Mouse (Mus musculus) adrenal gland (tissue): ENCODE data around the gene Wnt5b.

Experiments used
- intact Hi-C: fragments of 180-260 bp; cut with DNase I; formaldehyde crosslinking; loops from one replicate; pipeline ENCODE4 v1.15.1; 2025
- long read RNA-seq, 2 experiments: library from polyadenylated mRNA; unstranded; transcript quantifications; one replicate each; pipeline ENCODE4 v2.0.0; 2020; ENCODE audit warnings: borderline replicate concordance in 1 of 2; ENCODE audit not compliant: insufficient replicate concordance in 1 of 2

The Wnt5b gene
- long read RNA-seq, experiment 1, partial matches to known transcripts = 0 of 5 reads
- long read RNA-seq, experiment 1, other reads (novel, unspliced or antisense) = 2 of 5 reads
- long read RNA-seq, experiment 2, partial matches to known transcripts = 0 of 2 reads
- long read RNA-seq, experiment 2, other reads (novel, unspliced or antisense) = 0 of 2 reads

GRCm38 (mm10) chr6:119543803-119544517, at the start of gene Wnt5b:
Wnt5b (minus strand) TSS chr6:119544347.
- intact Hi-C loops = no loop called here

DNA sequence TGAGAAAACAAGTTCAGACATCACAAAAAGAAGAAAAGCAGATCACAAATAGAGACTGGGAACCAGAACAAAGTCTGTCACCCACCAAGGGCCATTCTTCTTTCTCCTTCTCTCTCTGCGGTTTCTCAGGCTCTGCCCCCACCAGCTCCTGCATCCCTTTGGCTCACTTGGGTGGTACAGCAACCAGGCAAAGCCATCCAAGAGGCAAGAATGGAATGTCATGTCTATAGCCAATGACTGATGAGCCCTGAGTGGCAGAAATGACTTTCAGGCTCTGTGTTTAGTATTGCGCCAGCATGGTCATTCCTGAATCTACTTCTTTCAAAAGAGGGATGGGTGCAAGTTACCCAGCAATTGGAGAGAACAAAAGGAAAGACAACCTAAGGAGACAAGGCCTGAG, 46.7 kb upstream of the Wnt5b start:
- intact Hi-C loops = no loop called here

GRCm38 (mm10) chr6:119587897-119588296, 43.8 kb upstream of the Wnt5b start:
- intact Hi-C loops = no loop called here

- intact Hi-C loops = no loop called here
These were observed 43.3 kb upstream of the Wnt5b start for GRCm38 (mm10) chr6:119587454-119587853.

- intact Hi-C loops = no loop called here
These were observed 41.7 kb upstream of the Wnt5b start for GRCm38 (mm10) chr6:119585652-119586375.

DNA sequence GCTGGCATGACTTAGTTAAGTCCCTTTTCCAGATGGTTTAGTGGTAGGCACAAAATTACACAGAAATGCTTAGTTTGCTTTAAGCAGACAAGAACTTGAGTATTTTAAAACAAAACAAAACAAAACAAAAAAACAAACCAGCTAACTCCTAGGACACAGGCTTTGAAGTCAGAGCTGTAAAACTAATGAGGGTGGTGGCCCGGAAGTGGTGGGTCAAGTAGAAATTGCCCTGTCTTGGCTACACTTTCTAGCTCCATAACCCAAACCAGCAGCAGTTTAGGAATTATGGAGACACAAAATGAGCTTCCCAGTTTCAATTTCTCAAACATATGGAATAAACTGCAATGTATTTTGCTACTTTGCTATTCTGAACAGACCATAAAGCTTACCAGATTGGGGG, 39.9 kb upstream of the Wnt5b start:
- intact Hi-C loops = no loop called here

- intact Hi-C loops = no loop called here
These were observed 39.0 kb upstream of the Wnt5b start for GRCm38 (mm10) chr6:119583165-119583564.

GRCm38 (mm10) chr6:119576706-119577105, 32.6 kb upstream of the Wnt5b start:
- intact Hi-C loops = no loop called here

DNA sequence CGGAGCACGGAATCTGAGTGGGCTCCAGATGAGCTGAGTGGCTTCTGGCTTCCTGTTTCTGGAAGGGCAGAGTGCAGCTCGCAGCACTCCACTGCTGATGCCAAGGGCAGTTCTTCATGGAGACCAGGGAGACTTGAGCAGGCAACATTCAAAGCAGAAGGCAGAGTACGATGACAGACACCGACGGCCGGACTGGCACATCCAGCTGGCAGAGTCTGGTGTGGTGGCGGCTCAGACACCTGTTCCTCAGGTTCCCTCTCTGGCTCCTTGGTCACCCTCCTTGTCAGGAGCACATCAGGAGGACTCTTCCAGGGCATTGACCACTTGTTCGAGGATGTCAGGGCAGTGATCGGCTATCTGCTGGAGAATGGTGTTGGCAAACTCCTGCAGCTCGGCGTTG, 31.2 kb upstream of the Wnt5b start:
- intact Hi-C loops = no loop called here

DNA sequence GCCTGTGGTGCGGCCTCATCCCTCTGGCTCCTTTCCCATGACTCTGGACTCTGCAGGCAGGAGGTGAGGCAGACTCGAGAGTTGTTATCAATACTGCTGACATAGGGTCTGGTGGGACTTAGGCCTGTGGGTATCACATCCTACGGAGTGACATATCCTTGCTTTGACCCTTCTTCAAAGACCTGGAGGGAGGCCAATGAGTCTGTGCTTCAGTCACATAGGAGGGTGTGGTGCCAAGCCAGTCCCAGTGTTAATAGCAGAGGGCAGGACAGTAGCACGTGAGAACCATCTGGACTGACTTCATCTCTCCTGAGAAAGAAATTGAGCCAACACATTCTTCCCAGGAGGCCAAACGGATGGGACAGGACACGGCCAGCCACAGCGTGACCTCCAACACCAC, 28.1 kb upstream of the Wnt5b start:
- intact Hi-C loops = no loop called here

GRCm38 (mm10) chr6:119570797-119571196, 26.6 kb upstream of the Wnt5b start:
- intact Hi-C loops = no loop called here

GRCm38 (mm10) chr6:119568339-119568738, 24.2 kb upstream of the Wnt5b start:
- intact Hi-C loops = no loop called here

DNA sequence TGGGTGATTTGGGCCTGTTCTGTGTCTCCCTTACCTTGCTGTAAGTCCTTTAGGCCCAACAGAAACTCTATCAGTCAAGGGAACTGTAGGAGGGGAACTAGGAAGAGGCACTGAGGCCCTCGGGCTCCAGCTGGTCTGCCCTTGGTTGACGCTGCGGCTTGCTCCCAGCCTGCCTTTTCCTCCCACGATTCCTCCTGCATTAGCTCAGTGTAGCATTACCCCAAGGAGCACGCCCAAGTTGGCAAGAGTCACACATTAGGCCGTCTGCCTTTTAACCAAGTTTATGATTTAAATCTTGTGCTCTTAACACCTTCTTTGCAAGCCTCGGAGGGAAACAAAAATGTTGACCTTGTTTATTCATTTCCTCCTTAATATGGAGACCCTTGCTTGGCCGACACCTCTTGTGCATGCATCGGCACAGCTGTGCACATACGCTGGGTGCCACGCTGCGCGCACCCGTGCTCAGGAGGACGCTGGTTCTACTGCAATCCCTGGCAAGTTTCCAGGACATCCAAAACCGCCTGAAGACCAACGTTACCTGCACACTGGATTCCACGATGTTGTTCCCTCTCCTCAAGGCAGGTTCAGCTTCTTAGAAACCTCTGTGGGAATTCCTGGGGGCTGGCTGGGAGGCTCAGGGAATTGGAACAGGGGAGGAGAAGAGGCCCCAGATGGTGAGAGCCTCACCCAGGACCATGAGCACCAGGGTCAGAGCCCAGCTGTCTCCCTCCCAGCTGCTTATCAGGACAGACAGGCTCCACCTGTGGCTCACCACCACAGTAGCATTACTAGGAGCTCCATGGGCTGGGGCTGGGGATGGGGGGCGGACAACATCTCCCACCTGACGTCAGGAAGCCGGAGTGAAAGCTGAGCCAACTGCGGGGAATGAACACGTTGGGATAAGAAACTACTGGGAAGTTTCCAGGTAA, 21.6 kb upstream of the Wnt5b start:
- intact Hi-C loops = no loop called here

GRCm38 (mm10) chr6:119562558-119562957, 18.4 kb upstream of the Wnt5b start:
- intact Hi-C loops = no loop called here

- intact Hi-C loops = no loop called here
These were observed 14.7 kb upstream of the Wnt5b start for GRCm38 (mm10) chr6:119558855-119559254.

GRCm38 (mm10) chr6:119554439-119554838, 10.3 kb upstream of the Wnt5b start:
- intact Hi-C loops = no loop called here

DNA sequence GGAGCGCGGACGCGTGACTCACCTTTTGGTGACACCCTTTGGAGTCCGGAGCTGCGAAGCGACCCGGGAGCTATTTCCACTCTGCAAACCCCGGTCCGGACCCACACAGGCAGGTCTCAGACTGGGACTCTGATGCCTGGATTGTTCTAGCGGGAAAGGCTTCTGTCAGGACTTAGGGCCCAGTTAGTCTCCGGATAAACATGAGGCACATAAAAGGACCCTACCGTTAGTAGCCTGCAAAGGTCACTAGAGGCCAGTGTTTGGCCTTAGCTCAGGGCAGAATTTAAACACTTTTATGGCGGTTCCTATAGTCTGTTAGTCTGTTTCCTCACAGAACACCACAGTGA, 344 bp upstream of the Wnt5b start:
- intact Hi-C loops = no loop called here

DNA sequence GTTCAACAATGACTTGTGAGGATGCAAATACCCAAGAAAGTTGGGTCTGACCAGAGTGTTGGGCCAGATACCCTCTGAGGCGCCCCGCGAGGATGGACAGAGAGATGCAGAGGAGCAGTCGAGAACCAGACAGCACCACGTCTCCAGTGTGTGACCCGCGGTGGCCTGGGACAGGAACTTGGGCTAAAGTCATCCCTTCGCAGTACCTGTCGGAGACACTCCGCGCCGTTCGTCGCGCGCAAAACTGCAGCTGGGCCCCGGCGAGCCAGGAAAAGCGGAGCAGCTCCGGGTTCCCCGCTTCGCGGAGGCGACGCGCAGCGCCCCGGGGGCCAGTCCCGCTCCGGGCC, 718 bp downstream of the Wnt5b start:
- intact Hi-C loops = no loop called here

DNA sequence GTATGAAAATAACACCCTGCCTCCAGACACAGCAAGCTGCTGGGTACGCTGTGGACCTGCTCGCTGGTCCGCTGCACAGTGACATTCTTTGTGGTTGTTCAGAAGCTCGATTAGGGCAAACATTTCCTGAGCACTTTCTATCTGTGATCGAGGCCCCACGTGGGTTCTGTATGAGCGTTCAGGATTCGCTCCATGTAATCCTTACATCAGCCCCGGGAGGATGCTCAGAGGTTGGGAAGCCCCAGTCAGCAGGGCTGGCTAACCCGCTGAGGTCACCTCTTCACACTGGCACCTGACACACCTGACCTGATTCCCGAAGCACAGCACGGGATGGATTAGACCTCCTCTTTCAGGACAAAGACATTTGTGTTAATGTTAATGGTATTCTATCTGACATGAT, 8.3 kb downstream of the Wnt5b start:
- intact Hi-C loops = no loop called here

DNA sequence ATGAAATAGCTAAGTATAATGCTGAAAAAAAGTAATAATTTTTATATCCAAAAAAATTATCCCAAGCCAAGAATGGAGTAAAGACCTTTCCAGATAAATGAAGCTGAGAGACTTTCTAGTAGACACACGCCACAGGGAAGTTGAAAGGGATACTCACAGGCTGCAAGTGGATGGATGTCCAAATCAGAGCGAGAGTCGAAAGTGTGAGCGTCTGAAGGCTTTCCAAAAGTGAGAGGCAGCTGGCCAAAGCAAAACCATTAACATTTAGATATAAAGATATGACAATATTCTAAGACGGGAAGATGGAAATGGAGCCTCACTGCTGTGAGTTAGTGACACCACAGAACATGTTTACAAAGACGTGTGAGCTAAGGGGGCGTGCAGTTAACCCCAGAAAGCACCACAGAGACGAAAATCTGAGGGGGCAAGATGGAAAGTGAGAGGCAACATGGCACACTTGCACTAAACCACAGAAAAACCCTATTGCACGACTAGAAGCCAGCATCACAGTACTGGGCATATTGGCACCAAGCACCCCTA, 10.9 kb downstream of the Wnt5b start:
- intact Hi-C loops = no loop called here

DNA sequence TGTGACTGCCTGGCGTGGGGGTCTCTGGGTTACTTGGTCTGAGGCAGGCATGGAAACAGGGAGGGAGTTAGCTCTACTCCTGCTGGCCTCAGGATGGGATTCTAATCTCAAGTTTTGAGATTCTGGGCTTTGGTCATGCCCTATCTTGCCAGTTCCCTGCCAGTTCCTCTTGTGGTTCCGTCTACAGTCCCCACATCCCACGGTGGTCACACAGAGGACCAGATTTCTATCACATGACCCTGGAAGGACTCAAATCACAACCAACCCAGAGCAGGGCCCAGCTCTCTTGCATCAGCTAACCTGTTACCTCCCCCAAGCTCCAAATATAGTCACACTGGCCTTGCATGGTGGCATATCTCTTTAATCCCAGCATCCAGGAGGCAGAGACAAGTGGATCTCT, 14.5 kb downstream of the Wnt5b start:
- intact Hi-C loops = no loop called here
